Mouse (Mus musculus) gastrocnemius, adult 8-10 months (tissue): Measurements from ENCODE around the gene Ntsr1. TPM values are rescaled to one million over a fixed set of nuclear protein-coding genes. Genes with fewer than 3 reads are reported as not detected.

Experiments used
- DNase-seq, 2 experiments: peaks; one replicate each; pipeline ENCODE4 v3.0.0; 2022; ENCODE audit warnings: low spot score in 2 of 2
- total RNA-seq, 4 experiments: library from RNA; stranded (reverse); gene quantifications; 2 replicates each; pipeline ENCODE4 v1.2.4; 2022

Ntsr1 gene
- total RNA-seq, 4 experiments from 2014 or later, result 0.11 TPM; not detected in 3

- no peak for DNase-seq
Observed at GRCm38 (mm10) chr2:180506281-180506680, 6.5 kb downstream of the Ntsr1 start.

- DNase-seq, result no peak
Observed at GRCm38 (mm10) chr2:180508455-180509115, 8.8 kb downstream of the Ntsr1 start.

- no peak for DNase-seq
Observed at GRCm38 (mm10) chr2:180510867-180511266, 11.1 kb downstream of the Ntsr1 start.

GRCm38 (mm10) chr2:180511875-180512661, 12.3 kb downstream of the Ntsr1 start:
- DNase-seq, result no peak

GRCm38 (mm10) chr2:180513019-180513418, 13.2 kb downstream of the Ntsr1 start:
- no peak for DNase-seq

- DNase-seq, result no peak
Observed at GRCm38 (mm10) chr2:180513835-180514234, 14.1 kb downstream of the Ntsr1 start.

GRCm38 (mm10) chr2:180521437-180522221, 21.9 kb downstream of the Ntsr1 start:
- no peak for DNase-seq

- DNase-seq, result no peak
Observed at GRCm38 (mm10) chr2:180522825-180523224, 23.0 kb downstream of the Ntsr1 start.

GRCm38 (mm10) chr2:180527447-180527846, 27.7 kb downstream of the Ntsr1 start:
- DNase-seq, result no peak

GRCm38 (mm10) chr2:180527883-180528282, 28.1 kb downstream of the Ntsr1 start:
- no peak for DNase-seq

- DNase-seq, result no peak
Observed at GRCm38 (mm10) chr2:180530130-180530529, 30.4 kb downstream of the Ntsr1 start.

- no peak for DNase-seq
Observed at GRCm38 (mm10) chr2:180530584-180530983, 30.8 kb downstream of the Ntsr1 start.

- no peak for DNase-seq
Observed at GRCm38 (mm10) chr2:180531671-180532385, 32.1 kb downstream of the Ntsr1 start.

GRCm38 (mm10) chr2:180532386-180532995, 32.7 kb downstream of the Ntsr1 start:
- DNase-seq, result no peak

- DNase-seq, result no peak
Observed at GRCm38 (mm10) chr2:180533237-180533636, 33.5 kb downstream of the Ntsr1 start.

- no peak for DNase-seq
Observed at GRCm38 (mm10) chr2:180543675-180544074, 43.9 kb downstream of the Ntsr1 start.

- no peak for DNase-seq
Observed at GRCm38 (mm10) chr2:180545046-180545445, 45.3 kb downstream of the Ntsr1 start.

- DNase-seq, result no peak
Observed at GRCm38 (mm10) chr2:180547384-180548106, 47.8 kb downstream of the Ntsr1 start.

GRCm38 (mm10) chr2:180552340-180552739, 52.6 kb downstream of the Ntsr1 start:
- DNase-seq, result no peak

- no peak for DNase-seq
Observed at GRCm38 (mm10) chr2:180555219-180555618, 55.4 kb downstream of the Ntsr1 start.
